Mouse (Mus musculus) forebrain, embryonic 16.5 days (tissue): Measurements from ENCODE around the gene Clca3b. TPM values are rescaled to one million over a fixed set of nuclear protein-coding genes. Genes with fewer than 3 reads are reported as not detected.
"Not testable (repeated sequence)": the region's sequence is repeated elsewhere in the genome, so short reads cannot be mapped to it uniquely, and the experiment has no call there.

Experiments used
- ATAC-seq: fragments of 200-750 bp; cut with Nextera tagmentation; 2 replicates; pipeline ENCODE4 v1.8.0; 2017; ENCODE audit warnings: mild to moderate bottlenecking, moderate library complexity
- H3K27ac ChIP-seq: fragments of 300-500 bp; sonication (generic); 2 replicates; pipeline ENCODE4 v1.5.1; 2014; ENCODE audit warnings: low read length, control low read depth
- H3K27me3 ChIP-seq: fragments of 300-500 bp; sonication (generic); replicated peaks from 2 replicates; pipeline ENCODE4 v1.6.1; 2014; ENCODE audit warnings: low read length; ENCODE audit not compliant: control insufficient read depth, insufficient read depth
- H3K36me3 ChIP-seq: fragments of 300-500 bp; sonication (generic); 2 replicates; pipeline ENCODE4 v1.6.1; 2014; ENCODE audit not compliant: control insufficient read depth, insufficient read depth
- H3K4me1 ChIP-seq: fragments of 300-500 bp; sonication (generic); replicated peaks from 2 replicates; pipeline ENCODE4 v1.6.1; 2014; ENCODE audit warnings: low read length; ENCODE audit not compliant: control insufficient read depth, insufficient read depth
- H3K4me2 ChIP-seq: fragments of 300-500 bp; sonication (generic); 2 replicates; pipeline ENCODE4 v1.6.1; 2014; ENCODE audit warnings: mild to moderate bottlenecking, low read length, control low read depth
- H3K4me3 ChIP-seq: fragments of 300-500 bp; sonication (generic); replicated peaks from 2 replicates; pipeline ENCODE4 v1.5.1; 2014; ENCODE audit warnings: mild to moderate bottlenecking, low read length, control low read depth
- H3K9ac ChIP-seq: fragments of 300-500 bp; sonication (generic); replicated peaks from 2 replicates; pipeline ENCODE4 v1.6.1; 2014; ENCODE audit warnings: low read depth, low read length, control low read depth
- H3K9me3 ChIP-seq: fragments of 300-500 bp; sonication (generic); 2 replicates; pipeline ENCODE4 v1.6.1; 2016; ENCODE audit warnings: low read length; ENCODE audit not compliant: control insufficient read depth
- WGBS: fragments of 180-500 bp; shearing (Covaris S2); extraction: QIAGEN DNeasy Blood & Tissue Kit; methylation state at CpG from one replicate; pipeline ENCODE4 v1.1.7; 2014; 5-methylcytosine and 5-hydroxymethylcytosine counted together
- polyA plus RNA-seq: library from polyadenylated mRNA; unstranded; fragments of >200 nt; fragmentation: Nextera tagmentation; extraction: Ambion mirVana; gene quantifications from 2 replicates; pipeline ENCODE4 v1.2.1, GENCODE M21; 2015

The Clca3b gene
- polyA plus RNA-seq, 1 experiment from 2014 or later, result not detected

DNA sequence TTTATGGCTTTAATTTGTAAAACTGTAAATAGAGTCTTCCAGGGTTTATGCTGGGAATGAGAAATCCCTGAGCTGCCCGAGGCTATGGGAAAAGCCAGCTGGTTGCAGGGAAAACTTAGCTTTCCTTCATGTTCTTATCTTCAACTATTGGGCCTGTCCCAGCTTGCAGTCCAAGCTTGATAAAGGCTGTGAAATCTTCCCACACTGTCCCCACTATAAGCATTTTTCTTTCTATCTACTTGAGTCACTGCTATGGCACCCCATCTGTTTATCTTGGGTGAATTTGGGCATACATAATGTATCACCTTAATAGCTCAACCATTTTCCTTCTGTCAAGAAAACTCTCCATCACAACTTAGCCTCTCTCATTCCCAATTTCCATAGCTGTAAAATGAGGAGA is 28.5 kb downstream of the Clca3b start:
- no peak overlapping the region for H3K4me2 ChIP-seq
- ATAC-seq, result peak; percentile 52
- no peaks in the 10 kb centered on the region for H3K4me1 ChIP-seq
- no peaks in the 10 kb centered on the region for H3K27me3 ChIP-seq
- no peak overlapping the region for H3K4me3 ChIP-seq
- 63% methylated on average over 1 of the region's 1 CpGs for WGBS
- no peak overlapping the region for H3K27ac ChIP-seq
- no peaks in the 10 kb centered on the region for H3K9me3 ChIP-seq
- H3K36me3 ChIP-seq, result no peaks in the 10 kb centered on the region
- no peak overlapping the region for H3K9ac ChIP-seq

DNA sequence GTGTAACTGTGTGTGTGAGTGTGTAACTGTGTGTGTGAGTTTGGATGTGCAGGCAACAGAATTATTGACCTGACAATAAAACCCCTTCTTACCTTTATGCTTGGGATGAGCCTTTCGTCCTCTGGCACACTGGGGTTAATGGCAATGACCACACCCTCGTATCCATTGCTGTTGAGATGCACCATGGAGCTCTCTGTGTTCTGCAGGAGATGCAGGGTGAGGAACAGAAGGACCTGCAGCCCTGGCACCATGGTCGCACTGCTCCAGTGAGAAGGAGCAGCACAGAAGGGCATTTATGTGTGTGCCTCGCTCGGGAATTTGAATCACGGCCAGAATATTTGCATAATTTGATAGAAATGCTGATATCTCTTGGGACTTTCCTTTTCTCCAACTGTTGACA is 29.9 kb downstream of the Clca3b start, which contains the start of gene Clca3a2:
Clca3a2 (minus strand) TSS at position 276 of the 400 bp plus-strand sequence.
- not testable (repeated sequence) for H3K9me3 ChIP-seq, H3K4me1 ChIP-seq, H3K27ac ChIP-seq, ATAC-seq, H3K4me2 ChIP-seq, H3K4me3 ChIP-seq, H3K9ac ChIP-seq, H3K27me3 ChIP-seq, H3K36me3 ChIP-seq
- 64% methylated on average over 6 of the region's 6 CpGs for WGBS

DNA sequence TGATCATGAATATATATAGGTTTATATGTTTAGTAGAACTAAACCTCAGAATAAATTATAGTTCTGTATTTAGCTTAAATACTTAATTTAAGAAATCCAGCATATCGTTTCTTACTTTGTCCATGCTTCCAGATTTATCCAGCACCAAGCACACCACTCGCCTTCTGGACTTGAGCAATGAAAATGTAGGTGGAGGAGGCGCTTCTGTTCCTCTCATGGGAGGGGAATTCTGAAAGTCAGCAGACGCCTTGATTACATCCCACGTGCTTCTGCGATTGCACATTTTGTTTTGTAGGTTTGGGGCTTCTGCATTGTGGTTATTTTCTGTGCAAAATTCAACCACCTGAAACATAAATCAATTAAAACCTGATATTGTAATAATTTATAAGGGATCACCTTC is 35.8 kb downstream of the Clca3b start:
- ATAC-seq, H3K27me3 ChIP-seq, H3K4me1 ChIP-seq, H3K9me3 ChIP-seq, H3K4me2 ChIP-seq, H3K27ac ChIP-seq, H3K4me3 ChIP-seq, H3K9ac ChIP-seq, H3K36me3 ChIP-seq: not testable (repeated sequence)
- WGBS, result 90% methylated on average over 6 of the region's 6 CpGs

DNA sequence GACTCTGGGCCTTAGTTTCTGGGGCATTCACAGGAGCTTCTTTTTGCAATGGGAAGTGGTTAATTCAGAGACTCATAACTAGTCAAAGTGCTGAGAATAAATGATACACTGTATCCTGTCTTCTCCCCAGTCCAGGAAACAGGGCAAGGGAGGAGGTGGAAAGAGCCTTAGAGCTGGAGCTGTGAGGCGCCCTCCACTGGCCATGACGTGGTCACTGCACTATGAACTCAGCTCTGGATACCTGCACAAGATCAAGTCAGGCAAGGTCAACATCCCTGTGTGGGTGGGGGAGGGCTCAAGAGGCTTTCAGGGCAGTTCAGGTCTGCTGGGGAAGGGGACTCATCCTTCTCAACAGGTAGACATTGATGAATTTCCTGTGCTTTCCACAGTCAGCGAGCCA is 37.3 kb downstream of the Clca3b start:
- 39% methylated on average over 3 of the region's 3 CpGs for WGBS
- no peak overlapping the region for H3K4me3 ChIP-seq
- H3K27ac ChIP-seq, result no peak overlapping the region
- H3K27me3 ChIP-seq, result no peaks in the 10 kb centered on the region
- H3K9me3 ChIP-seq, result no peaks in the 10 kb centered on the region
- no peaks in the 10 kb centered on the region for H3K36me3 ChIP-seq
- H3K4me2 ChIP-seq, result no peak overlapping the region
- no peak for ATAC-seq
- H3K4me1 ChIP-seq, result 0 out of 2 replicates have a peak, but pooled peaks cover 2% of the 10 kb centered on the region
- no peak overlapping the region for H3K9ac ChIP-seq

DNA sequence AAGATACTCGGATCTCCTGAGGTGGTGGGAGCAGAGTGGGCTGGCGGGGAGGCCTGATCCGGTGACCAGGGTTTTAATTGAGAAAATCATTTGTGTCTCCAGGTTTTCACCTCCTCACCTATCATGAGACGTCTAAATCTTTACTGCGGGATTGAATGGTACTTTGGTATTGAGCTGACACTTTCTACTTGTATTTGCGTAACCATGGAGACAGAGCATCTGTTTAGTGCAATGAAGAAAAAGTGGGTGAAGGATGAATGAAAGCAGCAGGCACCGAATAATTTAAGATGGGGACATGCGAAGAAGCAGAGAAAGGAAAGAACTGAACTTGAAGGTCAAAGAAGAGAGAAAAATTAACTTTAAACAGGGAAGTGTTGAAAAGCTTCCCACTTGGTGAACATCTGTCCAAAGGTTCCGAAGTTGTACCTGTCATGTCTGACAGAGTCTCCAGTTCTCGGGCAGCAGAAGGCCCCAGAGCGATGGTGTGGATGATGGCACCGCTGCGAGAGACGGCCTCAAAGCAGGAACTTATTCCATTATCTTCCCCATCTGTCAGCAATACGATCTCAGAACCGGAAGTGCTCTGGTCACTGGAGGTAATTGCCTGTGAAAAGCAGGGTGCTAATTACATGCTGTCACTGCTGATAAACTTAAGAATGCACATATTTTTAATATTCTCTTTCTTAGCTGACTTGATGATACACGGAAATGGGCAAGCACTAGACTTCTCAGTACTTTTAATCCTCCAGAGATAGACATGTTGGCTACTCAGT is 40.8 kb downstream of the Clca3b start:
- WGBS, result 47% methylated on average over 14 of the region's 17 CpGs
- not testable (repeated sequence) for H3K36me3 ChIP-seq, H3K9ac ChIP-seq, H3K4me3 ChIP-seq, H3K27me3 ChIP-seq, H3K27ac ChIP-seq, H3K4me2 ChIP-seq, H3K9me3 ChIP-seq, H3K4me1 ChIP-seq
- peak; percentile 81 for ATAC-seq

DNA sequence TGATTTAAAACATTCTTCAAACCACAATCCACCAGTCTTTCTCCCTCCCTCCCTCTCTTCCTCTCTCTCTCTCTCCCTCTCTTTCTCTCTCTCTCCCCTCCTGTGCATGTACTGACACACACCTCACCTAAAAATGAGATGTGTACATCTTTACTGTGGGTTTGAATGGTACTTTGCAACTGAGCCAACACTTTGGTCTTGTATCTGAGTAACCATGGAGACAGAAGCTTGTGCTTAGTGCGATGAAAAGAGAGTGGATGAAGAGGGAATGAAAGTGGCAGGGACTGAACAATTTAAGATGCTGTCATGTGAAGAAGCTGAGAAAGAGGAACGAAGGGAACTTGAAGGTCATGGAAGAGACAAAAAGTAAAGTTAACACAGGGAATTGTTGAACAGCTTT is 42.5 kb downstream of the Clca3b start:
- not testable (repeated sequence) for H3K36me3 ChIP-seq, H3K4me2 ChIP-seq, H3K4me1 ChIP-seq, H3K4me3 ChIP-seq, H3K27ac ChIP-seq, H3K9me3 ChIP-seq, ATAC-seq, H3K27me3 ChIP-seq, H3K9ac ChIP-seq
- 37% methylated on average over 2 of the region's 2 CpGs for WGBS

DNA sequence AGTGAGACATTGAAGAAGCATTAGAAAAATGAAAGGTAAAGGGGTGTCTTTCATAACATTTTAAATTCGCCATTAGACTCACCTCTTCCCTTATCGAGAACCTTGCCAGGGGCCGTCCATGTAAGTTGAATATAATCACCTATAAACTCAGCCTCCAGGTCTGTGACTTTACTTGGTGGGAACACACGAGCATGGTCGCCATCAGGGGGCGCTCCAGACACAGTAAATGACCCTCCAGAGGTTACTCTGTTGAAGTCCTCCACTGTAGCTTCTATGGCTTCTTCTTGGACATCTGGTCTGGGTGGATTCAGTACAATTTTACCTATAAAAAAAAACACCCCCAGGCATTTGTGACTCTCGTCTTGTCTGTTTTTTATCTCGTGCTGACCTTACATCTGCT is 47.3 kb downstream of the Clca3b start:
- H3K36me3 ChIP-seq, result no peaks in the 10 kb centered on the region
- no peak for ATAC-seq
- WGBS, result 39% methylated on average over 8 of the region's 8 CpGs

DNA sequence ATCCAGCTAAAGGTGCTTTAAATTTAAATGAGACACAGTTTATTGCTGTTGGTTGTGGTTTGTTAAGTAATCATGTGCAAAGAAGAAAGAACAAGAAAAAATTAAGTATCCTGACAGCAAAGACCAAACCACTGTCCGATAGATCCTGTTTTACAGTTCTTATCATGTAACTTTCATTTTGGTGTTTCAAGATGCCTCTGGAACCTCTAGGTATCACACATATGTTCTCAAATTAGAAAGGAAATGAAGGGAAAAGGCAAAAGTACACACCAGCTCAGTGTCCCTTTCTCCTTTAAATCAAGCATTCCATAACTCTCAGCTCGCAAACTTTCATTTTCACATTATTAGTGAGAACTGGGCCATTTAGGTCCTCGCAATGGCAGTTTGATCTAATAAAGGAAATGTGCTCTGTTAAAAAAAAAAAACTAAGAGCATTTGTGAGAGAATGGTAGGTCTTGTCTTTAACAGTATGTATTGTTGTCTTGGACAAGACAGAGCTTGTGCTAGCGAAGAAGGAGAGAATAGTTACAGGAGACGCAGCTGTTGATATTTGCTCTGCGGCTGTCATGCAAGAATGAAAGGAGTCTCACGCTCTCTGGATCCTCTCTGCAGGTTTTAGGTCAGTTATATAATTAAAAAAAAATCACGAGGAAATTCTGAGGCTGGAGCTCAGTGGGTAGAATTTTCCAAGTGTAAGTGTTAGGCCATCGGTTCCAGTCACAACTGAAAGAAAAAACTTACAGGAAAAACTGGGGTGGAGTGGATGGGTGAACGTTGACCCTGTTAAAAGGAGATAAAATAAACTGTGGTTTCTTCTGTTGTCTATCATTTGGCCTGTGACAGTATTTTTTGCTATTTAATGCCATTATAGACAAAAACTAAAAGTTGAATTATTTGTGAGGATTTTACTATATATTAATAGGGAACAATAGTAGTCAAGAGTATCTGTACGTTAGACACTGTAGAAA is 63.7 kb downstream of the Clca3b start:
- Histone ChIP-seq H3K27me3 (no peaks in the 10 kb centered on the region), H3K4me3 (no peak overlapping the region), H3K27ac (no peak overlapping the region), H3K9me3 (no peaks in the 10 kb centered on the region), H3K4me2 (no peak overlapping the region), H3K36me3 (no peaks in the 10 kb centered on the region), H3K9ac (no peak overlapping the region), H3K4me1 (no peaks in the 10 kb centered on the region)
- no peak for ATAC-seq
- WGBS, result 85% methylated on average over 11 of the region's 11 CpGs

More for the DNA sequence above, 47.3 kb downstream of the Clca3b start:
- no peak overlapping the region for H3K4me2 ChIP-seq
- H3K9me3 ChIP-seq, result no peaks in the 10 kb centered on the region
- H3K4me3 ChIP-seq, result no peak overlapping the region
- H3K4me1 ChIP-seq, result no peaks in the 10 kb centered on the region
- H3K9ac ChIP-seq, result no peak overlapping the region
- H3K27me3 ChIP-seq, result no peaks in the 10 kb centered on the region
- no peak overlapping the region for H3K27ac ChIP-seq
